Mouse (Mus musculus) NIH3T3 (cell line): Measurements from ENCODE around the gene Tssc4.

Source experiments
- DNase-seq: peaks from one replicate; pipeline ENCODE4 v3.0.0-alpha.2; 2012; ENCODE audit warnings: low read depth

Tssc4 gene

DNA sequence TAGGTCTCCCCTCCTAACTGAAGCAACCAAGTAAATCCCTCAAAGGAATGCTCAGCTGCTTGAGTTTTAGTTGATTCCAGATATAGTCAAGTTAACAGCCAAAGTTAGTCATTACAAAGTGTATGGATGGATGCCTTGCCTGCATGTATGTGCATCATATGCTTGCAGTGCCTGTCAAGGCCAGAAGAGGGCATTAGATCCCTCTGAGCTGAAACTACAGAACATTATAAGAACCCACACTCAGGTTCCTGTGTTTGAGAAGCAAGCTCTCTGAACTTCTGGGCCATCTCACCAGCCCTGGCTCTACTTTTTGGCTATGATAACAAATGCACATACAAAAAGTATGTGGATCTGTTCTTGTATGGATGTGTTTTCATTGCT is 24.2 kb upstream of the Tssc4 start:
- DNase-seq: peak; percentile 44

- no peak for DNase-seq
These were observed 22.7 kb upstream of the Tssc4 start for GRCm38 (mm10) chr7:143046358-143046757.

DNA sequence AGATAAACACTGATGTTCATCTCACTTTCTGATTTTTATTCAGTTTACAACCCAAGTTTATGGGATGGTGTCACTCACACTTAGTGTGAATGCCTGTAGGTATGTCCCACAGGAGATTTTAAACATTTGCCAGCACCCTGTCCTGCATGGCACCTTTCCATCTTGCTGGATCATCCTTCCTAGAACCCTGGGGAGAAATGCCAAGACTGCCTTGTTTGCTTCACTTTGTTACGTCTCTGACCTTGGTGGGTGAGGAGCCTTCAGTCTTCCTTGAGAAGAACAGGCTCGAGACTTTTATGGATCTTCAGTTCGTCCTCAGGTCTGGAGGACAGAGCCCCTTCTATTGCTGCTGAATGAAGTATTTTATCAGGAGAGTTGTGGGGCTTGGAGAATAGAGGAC is 19.7 kb upstream of the Tssc4 start:
- DNase-seq: no peak

DNA sequence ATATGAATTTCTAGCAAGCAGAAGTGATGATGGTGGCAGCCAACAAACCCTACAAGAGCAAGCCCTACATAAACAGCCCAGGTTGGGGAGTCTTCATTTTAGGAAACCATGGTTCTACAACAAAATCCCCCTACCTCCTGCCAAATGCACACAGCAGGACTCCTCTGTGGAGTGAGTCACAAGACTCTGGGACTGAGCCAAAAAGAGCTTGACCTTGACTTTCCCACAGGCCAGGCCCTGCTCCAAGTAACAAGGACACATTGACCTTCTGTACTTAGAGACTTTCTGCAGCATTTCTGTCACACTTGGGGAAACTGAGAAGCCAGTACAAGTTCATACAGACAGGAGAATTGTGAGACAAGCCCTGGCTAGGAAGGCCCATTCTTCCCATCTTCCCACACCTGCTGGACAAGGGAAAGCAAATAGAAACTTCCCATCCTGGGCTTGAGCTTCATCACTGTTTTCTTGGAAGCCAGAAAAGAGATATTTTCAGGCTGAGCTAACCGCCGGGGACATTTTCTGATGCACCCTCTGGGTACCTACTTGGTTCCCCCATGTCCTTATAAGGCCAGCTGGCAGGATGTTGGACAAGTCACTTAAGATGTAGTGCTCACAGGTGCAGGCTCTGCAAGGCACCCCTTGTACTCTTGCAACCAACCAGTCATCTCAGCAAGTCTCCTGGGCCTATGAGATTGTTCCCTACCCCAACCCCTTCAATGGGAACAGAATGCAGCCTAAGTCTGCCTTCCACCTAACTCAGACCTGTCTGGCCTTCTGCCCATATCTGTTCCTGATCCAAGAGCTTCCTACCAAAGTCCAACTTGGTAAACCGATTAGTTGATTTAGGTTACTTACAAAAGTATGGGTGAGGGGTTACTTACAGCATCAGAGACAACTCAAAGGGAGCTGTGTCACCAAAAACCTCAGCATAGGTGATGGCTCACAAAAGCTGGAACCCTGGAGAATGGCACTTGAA is 18.9 kb upstream of the Tssc4 start:
- DNase-seq: peak; percentile 74

DNA sequence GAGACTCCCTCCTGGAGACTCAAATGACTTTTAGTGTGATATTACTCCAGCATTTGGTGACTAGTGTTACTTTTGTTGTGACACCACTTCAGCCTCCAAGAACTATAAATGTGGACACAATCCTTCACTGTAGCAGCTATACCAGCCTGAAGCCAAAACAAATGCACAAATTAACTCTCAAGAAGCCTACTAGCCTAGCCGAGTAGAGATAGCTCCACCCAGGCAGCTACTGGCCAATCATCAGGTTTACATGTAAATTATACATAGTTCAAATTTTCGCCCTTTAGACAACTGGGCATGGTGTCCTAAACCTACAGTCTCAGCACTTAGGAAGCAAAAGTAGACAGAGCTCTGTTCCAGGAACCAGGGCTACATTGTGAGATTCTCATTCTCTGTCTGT is 17.7 kb upstream of the Tssc4 start:
- DNase-seq: no peak

DNA sequence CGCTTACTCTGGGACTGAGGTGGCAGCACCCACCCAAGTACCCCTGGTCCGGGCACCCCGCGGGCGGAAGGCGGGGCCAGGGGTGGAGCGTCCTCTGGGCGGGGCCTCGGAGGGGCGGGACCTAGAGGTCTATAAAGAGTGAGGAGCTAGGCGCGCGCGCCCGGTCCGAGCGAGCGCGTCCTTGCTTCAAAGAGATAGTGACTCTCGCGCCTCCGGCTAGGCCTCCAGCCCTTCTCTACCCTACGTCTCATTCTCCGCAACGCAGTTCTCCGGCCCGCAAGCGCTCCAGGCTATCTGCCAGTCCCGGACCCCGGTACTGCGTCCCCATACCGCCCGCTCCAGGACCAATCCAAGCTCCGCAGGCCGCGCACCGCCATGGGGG is 16.4 kb upstream of the Tssc4 start, which contains the start of gene Cd81:
Cd81 (plus strand) TSS at position 114 of the 382 bp plus-strand sequence.
- peak; percentile 90 for DNase-seq

- DNase-seq: peak; percentile 80
These were observed 15.8 kb upstream of the Tssc4 start for GRCm38 (mm10) chr7:143053008-143053899.

DNA sequence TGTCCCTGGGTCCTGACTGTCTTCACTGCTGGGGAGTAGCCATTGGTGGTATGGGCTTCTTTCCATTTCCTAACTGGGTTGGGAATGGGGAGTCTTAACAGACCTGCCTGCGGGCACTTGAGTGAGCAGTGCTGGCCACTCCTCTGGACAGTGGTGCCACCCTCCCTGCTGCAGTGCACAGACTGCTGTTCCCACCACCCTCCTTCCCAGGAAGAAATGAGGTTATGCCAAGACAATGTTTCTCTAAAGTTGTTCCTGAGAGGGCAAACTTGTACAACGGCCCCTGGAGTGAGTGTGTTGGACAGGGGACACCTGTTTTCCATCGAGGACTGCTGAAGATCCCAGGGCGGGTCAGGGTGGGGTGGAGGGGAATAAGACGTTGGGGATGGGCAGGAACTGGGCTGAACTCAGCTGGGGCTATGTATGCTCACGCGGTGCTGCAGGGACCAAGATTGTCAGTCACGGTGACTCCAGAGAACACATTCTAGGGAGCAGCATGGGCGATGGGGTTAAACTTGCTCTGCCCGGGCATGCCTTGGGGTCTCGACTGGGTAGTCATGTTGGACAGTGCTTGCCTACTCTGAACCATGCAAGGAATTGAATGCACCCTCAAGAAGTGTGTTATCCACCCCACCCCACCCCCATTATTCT is 15.0 kb upstream of the Tssc4 start:
- DNase-seq: no peak

- no peak for DNase-seq
These were observed 14.5 kb upstream of the Tssc4 start for GRCm38 (mm10) chr7:143054612-143054965.

GRCm38 (mm10) chr7:143055001-143055400 is 14.0 kb upstream of the Tssc4 start:
- no peak for DNase-seq

GRCm38 (mm10) chr7:143055499-143056186 is 13.4 kb upstream of the Tssc4 start:
- no peak for DNase-seq

DNA sequence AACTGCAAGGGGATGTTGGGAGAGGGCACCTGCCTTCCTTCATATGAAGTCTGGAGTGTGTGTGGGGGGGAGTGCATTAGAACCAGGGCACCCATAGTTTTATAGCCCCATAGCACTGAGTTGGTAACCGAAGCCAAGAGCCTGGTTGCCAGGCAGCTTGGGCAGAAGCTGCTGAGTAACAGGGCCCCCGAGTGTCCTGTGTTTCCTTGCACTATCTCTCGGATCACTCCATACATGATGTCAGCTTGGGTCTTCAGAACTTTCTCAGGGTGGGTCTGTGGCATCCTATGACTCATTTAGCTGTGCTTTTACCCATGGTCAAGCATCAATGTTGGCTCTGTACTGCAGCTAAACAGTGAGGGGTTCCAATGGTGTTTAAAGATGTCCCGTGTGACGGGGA is 12.0 kb upstream of the Tssc4 start:
- no peak for DNase-seq

DNA sequence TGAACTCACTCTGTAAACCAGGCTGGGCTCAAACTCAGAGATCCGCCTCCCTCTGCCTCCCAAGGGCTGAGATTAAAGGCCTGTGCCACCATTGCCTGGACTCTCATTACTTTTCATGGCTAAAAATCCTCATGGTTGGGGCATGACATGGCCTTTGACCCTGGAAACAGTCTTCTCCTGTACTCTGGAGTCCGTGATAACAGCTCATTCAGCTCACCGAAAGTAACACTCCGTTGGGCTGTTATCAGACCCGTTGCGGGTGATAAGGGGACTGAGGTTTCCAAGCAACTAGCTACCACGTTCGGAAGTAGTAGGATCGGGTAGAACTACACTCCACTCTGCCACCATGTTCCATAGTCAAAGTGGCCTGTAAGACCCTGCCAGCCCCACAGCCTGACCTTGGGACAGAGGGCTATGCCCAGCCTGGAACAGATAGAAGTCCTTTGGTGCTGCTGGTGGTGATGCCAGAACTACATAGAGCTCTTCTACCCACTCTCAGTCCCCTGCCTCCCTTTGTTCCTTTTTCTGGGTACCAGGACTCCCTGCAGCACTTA is 11.3 kb upstream of the Tssc4 start:
- DNase-seq: no peak

GRCm38 (mm10) chr7:143058221-143058697 is 10.8 kb upstream of the Tssc4 start:
- no peak for DNase-seq

GRCm38 (mm10) chr7:143059202-143059870 is 9.7 kb upstream of the Tssc4 start:
- DNase-seq: peak; percentile 70

GRCm38 (mm10) chr7:143062704-143063103 is 6.3 kb upstream of the Tssc4 start:
- peak; percentile 27 for DNase-seq

- DNase-seq: no peak
These were observed 4.8 kb upstream of the Tssc4 start for GRCm38 (mm10) chr7:143064226-143064625.

DNA sequence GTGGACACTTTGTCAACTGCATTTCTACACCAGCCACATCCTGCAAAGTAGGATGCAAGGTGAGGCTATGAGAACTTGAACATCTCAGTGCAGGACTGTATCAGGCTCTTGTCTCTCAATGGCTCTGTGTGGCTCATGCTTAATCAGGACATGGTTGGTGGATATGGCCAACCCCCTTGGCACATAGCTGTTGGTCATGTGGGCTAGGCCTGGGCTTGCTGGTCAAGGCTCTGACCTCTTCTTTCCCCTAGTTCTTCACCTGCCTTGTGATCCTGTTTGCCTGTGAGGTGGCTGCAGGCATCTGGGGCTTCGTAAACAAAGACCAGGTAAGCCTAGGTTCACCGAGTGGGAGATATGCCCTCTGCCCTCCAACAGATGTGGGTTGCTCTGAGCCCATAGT is 3.4 kb upstream of the Tssc4 start:
- no peak for DNase-seq

DNA sequence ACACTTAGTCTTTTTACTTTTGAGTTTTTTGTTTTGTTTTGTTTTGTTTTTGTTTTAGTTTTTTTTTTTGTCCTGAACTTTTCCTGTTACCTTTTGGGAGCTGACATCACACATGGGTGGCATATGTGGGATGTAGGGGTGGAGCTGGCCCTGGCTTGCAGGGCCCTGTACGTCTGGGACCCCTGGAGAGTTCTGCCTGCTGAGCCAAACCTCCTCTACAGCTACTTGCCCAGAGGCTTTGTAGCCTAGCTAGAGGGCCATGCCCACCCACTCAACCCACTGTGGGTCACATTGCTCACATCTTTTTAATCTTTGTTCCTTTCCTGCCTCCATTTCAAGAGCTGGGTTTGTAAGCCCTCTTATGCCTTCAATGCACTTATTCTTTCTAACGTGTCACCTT is 1.6 kb upstream of the Tssc4 start:
- no peak for DNase-seq

DNA sequence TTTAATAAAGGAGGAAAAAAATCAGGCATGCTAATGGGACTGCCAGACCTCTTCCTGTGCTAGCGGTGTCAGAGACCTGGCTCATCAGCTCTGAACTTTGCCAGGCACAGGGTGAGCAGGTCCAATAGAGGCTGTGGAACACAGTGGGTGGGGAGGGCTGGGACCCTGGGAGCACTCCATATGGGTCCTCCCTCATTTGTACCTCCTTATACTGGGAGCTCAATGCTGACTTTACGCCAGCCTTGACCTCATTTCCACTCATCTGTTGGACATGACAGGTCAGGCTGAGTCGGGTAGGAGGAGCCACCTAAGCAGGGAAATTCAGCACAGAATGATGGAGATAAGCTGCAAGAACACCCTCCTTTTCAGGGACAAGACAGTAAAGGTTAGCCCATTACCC is 1.2 kb upstream of the Tssc4 start:
- no peak for DNase-seq
